Mouse (Mus musculus) G1E (cell line): ENCODE measurements around the gene Sass6. TPM values are rescaled to one million over a fixed set of nuclear protein-coding genes. Genes with fewer than 3 reads are reported as not detected.
"Not testable (repeated sequence)": the region's sequence is repeated elsewhere in the genome, so short reads cannot be mapped to it uniquely, and the experiment has no call there.

Experiments
- ATAC-seq: 2 replicates; pipeline ENCODE4 v1.8.0; 2016; ENCODE audit warnings: mild to moderate bottlenecking; ENCODE audit not compliant: insufficient number of reproducible peaks, poor library complexity, low FRiP score, severe bottlenecking; ENCODE audit errors: extremely low read depth
- DNase-seq: peaks from one replicate; pipeline ENCODE4 v3.0.0; 2012; ENCODE audit warnings: low spot score
- H3K27me3 ChIP-seq: 2 replicates; pipeline ENCODE4 v1.6.1; 2012; ENCODE audit warnings: mild to moderate bottlenecking, low read length, inconsistent platforms; ENCODE audit not compliant: insufficient read depth
- H3K36me3 ChIP-seq: replicated peaks from 2 replicates; pipeline ENCODE3; 2012; ENCODE audit warnings: mild to moderate bottlenecking, inconsistent platforms
- H3K4me1 ChIP-seq: 2 replicates; pipeline ENCODE4 v1.6.1; 2012; ENCODE audit warnings: low read depth, low read length, inconsistent platforms, mixed read lengths; ENCODE audit not compliant: insufficient read depth
- H3K4me3 ChIP-seq: 2 replicates; pipeline ENCODE4 v1.5.1; 2012; ENCODE audit warnings: low read depth, mild to moderate bottlenecking, inconsistent platforms, low read length, moderate library complexity, mixed read lengths
- H3K9me3 ChIP-seq: replicated peaks from 2 replicates; pipeline ENCODE4 v1.6.1; 2012; ENCODE audit warnings: inconsistent platforms
- CTCF ChIP-seq: IDR thresholded peaks from 2 replicates; pipeline ENCODE4 v1.5.1; 2012; ENCODE audit warnings: low read depth, low read length, inconsistent platforms, mixed read lengths
- GATA1 ChIP-seq: IDR thresholded peaks from 2 replicates; pipeline ENCODE4 v1.6.1; 2012; ENCODE audit warnings: borderline replicate concordance, low read length, inconsistent platforms, mixed read lengths
- GATA2 ChIP-seq: IDR thresholded peaks from 2 replicates; pipeline ENCODE4 v1.6.1; 2012; ENCODE audit warnings: low read depth, low read length, inconsistent platforms, borderline replicate concordance
- POLR2AphosphoS5 ChIP-seq: IDR thresholded peaks from 2 replicates; pipeline ENCODE4 v1.6.1; 2012; ENCODE audit warnings: low read depth, low read length, inconsistent platforms; ENCODE audit not compliant: insufficient replicate concordance
- TAL1 ChIP-seq: conservative IDR thresholded peaks from 2 replicates; pipeline ENCODE4 v1.6.1; 2012; ENCODE audit warnings: low read depth, low read length, inconsistent platforms, mixed read lengths
- polyA plus RNA-seq: library from polyadenylated mRNA; stranded (reverse); fragments of >175 nt; gene quantifications from 2 replicates; pipeline ENCODE4 v1.2.3, GENCODE M21; 2012
- total RNA-seq, 2 experiments: library from RNA; stranded (forward) in 1 of 2; stranded (reverse) in 1 of 2; fragments of 200-1000 nt in 1 of 2; fragments of >200 nt in 1 of 2; fragmentation: Nextera tagmentation in 1 of 2; gene quantifications; 2 replicates each; pipeline ENCODE4 v1.2.3; 2014 to 2017

The Sass6 gene
- total and polyA plus RNA-seq, 3 experiments, result 7.6 to 74.3 (median 39.6) TPM

DNA sequence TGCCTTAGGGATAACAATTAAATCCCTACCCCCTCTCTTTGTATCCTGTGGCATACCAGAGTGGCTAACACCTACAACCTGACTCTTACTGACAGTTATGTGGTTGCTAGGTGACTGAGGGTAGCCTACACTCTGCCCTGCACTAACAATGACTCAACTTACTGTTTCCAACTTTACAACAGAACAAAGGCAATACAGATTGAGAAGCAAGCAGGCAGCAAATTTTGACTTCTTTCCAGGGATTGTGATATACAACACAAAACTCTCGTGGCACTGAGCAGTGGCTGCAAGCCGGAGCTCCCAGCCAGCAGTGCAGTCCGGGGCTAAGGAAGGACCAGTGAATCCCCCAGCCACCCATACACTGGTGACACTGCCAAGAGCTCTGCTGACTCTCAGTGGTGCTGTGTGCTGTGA is 57.3 kb downstream of the Sass6 start:
- TF ChIP-seq GATA2 (no peak), TAL1 (no peak), POLR2AphosphoS5 (no peak), CTCF (no peak), GATA1 (no peak)
- DNase-seq (no peak), ATAC-seq (no peak; the same call in 1 of the 2 replicates)
- no peak overlapping the region for H3K4me3 ChIP-seq
- H3K9me3 ChIP-seq, result no peaks in the 10 kb centered on the region
- H3K4me1 ChIP-seq, result peaks cover 36% of the 10 kb centered on the region
- peaks cover 64% of the 10 kb centered on the region for H3K36me3 ChIP-seq
- no peaks in the 10 kb centered on the region for H3K27me3 ChIP-seq

DNA sequence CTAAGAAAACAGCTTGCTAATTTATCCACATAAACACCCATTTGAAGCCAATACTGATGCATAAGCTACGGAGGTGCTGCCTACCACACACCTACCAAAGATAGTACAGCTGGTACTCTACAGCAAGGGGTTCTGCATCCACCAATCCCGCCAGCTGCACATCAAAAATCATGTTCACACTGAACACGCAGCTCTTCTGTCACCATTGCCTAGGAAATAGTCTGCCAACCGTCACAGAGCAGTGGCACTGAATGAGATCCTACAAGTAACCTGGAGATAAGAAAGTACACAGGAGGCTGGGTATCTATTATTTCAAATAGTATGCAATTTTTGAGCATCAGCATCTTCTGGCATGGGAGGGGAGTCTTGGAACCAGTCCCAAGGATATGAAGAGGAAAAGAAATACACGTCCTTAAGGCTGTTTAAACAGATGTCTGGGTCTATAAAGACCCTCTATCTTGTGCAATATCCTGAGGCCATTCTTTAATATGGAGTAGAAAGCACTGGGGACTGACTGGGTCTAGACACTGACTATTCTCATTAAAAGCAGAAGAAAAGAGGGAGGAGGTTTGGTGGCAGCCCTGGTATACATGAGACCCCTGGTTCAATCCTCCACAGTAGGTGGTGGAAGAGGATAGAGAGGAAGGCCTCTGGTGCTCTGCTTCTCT is 58.6 kb downstream of the Sass6 start:
- no peak for DNase-seq
- Histone ChIP-seq H3K4me3 (no peak overlapping the region), H3K4me1 (peaks cover 48% of the 10 kb centered on the region), H3K9me3 (no peaks in the 10 kb centered on the region), H3K27me3 (no peaks in the 10 kb centered on the region), H3K36me3 (peaks cover 61% of the 10 kb centered on the region)
- TF ChIP-seq CTCF (no peak), POLR2AphosphoS5 (no peak), GATA1 (no peak), TAL1 (no peak), GATA2 (no peak)
- no peak for ATAC-seq

DNA sequence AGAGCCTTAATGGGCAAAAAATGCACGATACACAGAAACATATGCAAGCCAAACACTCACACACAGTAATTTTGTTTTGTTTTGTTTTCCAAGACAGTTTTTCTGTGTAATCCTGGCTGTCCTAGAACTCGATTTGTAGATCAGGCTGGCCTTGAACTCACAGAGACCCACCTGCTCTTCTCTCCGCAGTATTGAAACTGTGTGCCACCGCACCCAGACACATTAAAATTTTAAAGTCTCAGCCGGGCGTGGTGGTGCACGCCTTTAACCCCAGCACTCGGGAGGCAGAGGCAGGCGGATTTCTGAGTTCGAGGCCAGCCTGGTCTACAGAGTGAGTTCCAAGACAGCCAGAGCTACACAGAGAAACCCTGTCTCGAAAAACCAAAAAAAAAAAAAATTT is 59.3 kb downstream of the Sass6 start:
- H3K9me3 ChIP-seq, result not testable (repeated sequence)

DNA sequence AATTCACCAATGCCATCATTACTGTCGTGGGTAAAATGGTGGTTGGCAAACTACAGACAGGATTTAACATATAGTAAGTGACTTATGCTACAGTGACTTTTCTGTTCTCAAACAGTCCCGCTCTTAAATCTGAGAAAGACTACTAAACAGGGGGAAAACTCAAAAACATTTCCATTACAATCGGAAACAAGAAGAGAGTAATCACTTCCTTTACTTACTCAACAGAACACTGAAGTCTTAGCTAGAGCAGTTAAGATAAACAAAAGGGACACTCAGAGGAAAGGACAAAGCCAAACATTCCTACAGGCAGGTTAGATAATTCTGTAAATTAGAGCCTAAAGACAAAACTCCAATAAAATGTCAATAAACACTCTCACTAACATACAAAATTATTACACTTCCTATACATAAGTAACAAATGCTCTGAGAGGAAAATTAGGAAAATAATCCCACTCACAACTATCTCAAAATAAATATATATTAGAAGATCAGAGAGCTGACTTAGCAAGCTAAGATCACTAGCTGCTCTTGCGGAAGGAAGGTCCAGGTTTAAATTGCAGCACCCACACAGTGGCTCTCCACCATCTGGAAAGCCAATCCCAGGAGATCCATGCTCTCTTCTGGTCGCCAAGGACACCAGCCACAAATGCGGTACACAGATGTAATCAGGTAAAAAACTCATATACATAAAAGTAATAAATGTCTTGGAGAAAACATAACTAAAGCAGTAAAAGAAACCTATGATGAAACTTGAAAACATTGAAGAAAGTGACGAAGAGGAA is 61.6 kb downstream of the Sass6 start:
- Histone ChIP-seq H3K36me3 (peaks cover 48% of the 10 kb centered on the region), H3K9me3 (no peaks in the 10 kb centered on the region), H3K4me3 (no peak overlapping the region), H3K4me1 (peaks cover 60% of the 10 kb centered on the region), H3K27me3 (no peaks in the 10 kb centered on the region)
- DNase-seq, result no peak
- no peak for ATAC-seq
- no peak for TF ChIP-seq CTCF
- TF ChIP-seq TAL1, result no peak
- TF ChIP-seq POLR2AphosphoS5, result no peak
- TF ChIP-seq GATA1, result no peak
- no peak for TF ChIP-seq GATA2

More for the DNA sequence above, 59.3 kb downstream of the Sass6 start:
- not testable (repeated sequence) for DNase-seq, H3K4me3 ChIP-seq, H3K27me3 ChIP-seq, ATAC-seq
- Histone ChIP-seq H3K4me1 (peaks cover 52% of the 10 kb centered on the region), H3K36me3 (peaks cover 58% of the 10 kb centered on the region)

DNA sequence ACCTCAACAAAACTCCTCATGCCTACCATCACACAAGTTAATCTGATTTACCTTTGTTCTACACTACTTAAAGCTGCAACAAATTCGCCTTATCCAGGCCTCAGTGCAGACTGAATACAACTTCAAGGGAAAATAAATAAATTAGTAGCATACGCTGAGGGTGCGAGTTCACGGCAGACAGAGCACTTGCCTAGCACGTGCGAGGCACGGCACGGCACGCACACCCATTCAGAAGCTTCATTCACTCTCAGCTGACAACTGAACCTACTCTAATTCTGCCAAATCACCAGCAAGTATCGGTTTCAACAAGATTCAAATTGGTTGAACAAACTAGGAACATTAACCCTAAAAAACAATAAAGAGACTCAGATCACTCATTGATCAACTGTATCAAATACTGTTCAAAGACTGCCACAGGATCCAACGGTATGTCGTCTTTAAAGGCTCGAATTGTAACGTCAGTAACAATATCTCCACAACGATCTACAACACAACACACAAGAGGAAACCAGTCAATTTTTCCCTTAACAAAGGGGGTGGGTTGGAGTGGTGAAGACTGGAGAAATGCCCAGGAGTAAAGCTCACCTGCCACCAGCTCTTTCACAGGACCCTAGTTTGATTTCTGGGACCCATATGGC is 64.3 kb downstream of the Sass6 start:
- ATAC-seq, result no peak
- H3K9me3 ChIP-seq, result no peaks in the 10 kb centered on the region
- DNase-seq, result no peak
- no peaks in the 10 kb centered on the region for H3K27me3 ChIP-seq
- H3K4me3 ChIP-seq, result no peak overlapping the region; the same call in 1 of the 2 replicates
- TF ChIP-seq CTCF (no peak), TAL1 (no peak), GATA1 (no peak), GATA2 (no peak), POLR2AphosphoS5 (no peak)
- H3K36me3 ChIP-seq, result peaks cover 35% of the 10 kb centered on the region
- H3K4me1 ChIP-seq, result peaks cover 59% of the 10 kb centered on the region

- ATAC-seq, result no peak
- H3K36me3 ChIP-seq, result peaks cover 40% of the 10 kb centered on the region
- no peak for TF ChIP-seq CTCF
- no peaks in the 10 kb centered on the region for H3K27me3 ChIP-seq
- no peak for DNase-seq
- no peak overlapping the region; the same call in 1 of the 2 replicates for H3K4me3 ChIP-seq
- peaks cover 55% of the 10 kb centered on the region for H3K4me1 ChIP-seq
- no peaks in the 10 kb centered on the region for H3K9me3 ChIP-seq
Observed at GRCm38 (mm10) chr3:116659856-116660430, 65.2 kb downstream of the Sass6 start.
